Mouse (Mus musculus) testis, adult 2 months (tissue): ENCODE measurements around the gene Daam1.

ENCODE experiments used
- CTCF ChIP-seq: fragments of 200-500 bp; IDR thresholded peaks from 2 replicates; pipeline ENCODE4 v1.5.1; 2012; ENCODE audit warnings: low read depth, mild to moderate bottlenecking, inconsistent platforms, low read length, moderate library complexity; ENCODE audit not compliant: control insufficient read depth, insufficient read depth, insufficient replicate concordance
- POLR2A ChIP-seq: fragments of 200-500 bp; IDR thresholded peaks from 2 replicates; pipeline ENCODE4 v1.6.1; 2012; ENCODE audit warnings: low read depth, mild to moderate bottlenecking, inconsistent platforms, low read length, moderate library complexity; ENCODE audit not compliant: control insufficient read depth

DNA sequence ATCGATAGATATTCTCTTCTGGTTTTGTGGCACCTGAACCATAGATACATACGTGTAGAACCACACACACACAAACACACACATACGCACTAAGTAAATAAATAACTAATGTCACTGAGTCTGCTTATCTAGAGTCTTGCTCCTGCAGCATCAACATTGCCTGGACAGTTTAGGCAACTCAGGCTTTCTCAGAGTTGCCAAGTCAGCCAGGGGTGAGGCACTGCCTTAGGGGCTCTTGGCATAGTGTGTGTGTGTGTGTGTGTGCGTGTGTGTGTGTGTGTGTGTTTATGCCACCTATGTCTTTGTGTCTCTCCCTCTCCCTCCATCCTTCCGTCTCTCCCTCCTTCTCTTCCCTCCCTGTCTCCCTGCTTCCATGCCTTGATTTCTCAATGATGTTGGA is 110.4 kb downstream of the Daam1 start:
- no peak for TF ChIP-seq CTCF
- no peak for TF ChIP-seq POLR2A
